Mouse (Mus musculus) layer of hippocampus, postnatal 10 days (tissue): Measurements from ENCODE around the gene Lrit3. TPM values are rescaled to one million over a fixed set of nuclear protein-coding genes. Genes with fewer than 3 reads are reported as not detected.
"Not testable (repeated sequence)": the region's sequence is repeated elsewhere in the genome, so short reads cannot be mapped to it uniquely, and the experiment has no call there.

ENCODE experiments used
- DNase-seq, 2 experiments: peaks; one replicate each; pipeline ENCODE4 v3.0.0; 2021; ENCODE audit warnings: low spot score in 2 of 2
- total RNA-seq, 2 experiments: library from RNA; stranded (reverse); gene quantifications; 2 replicates each; pipeline ENCODE4 v1.2.3; 2021

The Lrit3 gene
- total RNA-seq, 2 experiments from 2014 or later: not detected

GRCm38 (mm10) chr3:129781435-129781834 is 22.4 kb downstream of the Lrit3 start:
- DNase-seq: no peak

GRCm38 (mm10) chr3:129771210-129771609 is 32.6 kb downstream of the Lrit3 start:
- no peak for DNase-seq

GRCm38 (mm10) chr3:129766971-129767794 is 36.6 kb downstream of the Lrit3 start:
- no peak for DNase-seq

- DNase-seq: no peak
Observed at GRCm38 (mm10) chr3:129766106-129766505, 37.7 kb downstream of the Lrit3 start.

- DNase-seq: not testable (repeated sequence)
Observed at GRCm38 (mm10) chr3:129757599-129757998, 46.2 kb downstream of the Lrit3 start.

- DNase-seq: no peak
Observed at GRCm38 (mm10) chr3:129754650-129755604, 48.9 kb downstream of the Lrit3 start, which contains the start of gene Egf. TSS of gene Egf (minus strand) at chr3:129755316.

- DNase-seq: peak; percentile 37
Observed at GRCm38 (mm10) chr3:129744803-129745202, 59.0 kb downstream of the Lrit3 start.

- no peak for DNase-seq
Observed at GRCm38 (mm10) chr3:129742781-129743180, 61.0 kb downstream of the Lrit3 start.

GRCm38 (mm10) chr3:129738291-129739183 is 65.3 kb downstream of the Lrit3 start:
- no peak for DNase-seq

Other genes with a start within 250 kb of the Lrit3 start
- gene Egf, start 48.7 kb downstream of the Lrit3 start, total RNA-seq: 1 to 10 TPM; 1.9 to 2.8 TPM
- gene Rrh, start 18.6 kb upstream of the Lrit3 start, total RNA-seq: 1 to 10 TPM in 1 of 2 experiments, under 1 TPM in 1; 0.87 to 1.1 TPM
- 10 to 100 TPM; 52.7 to 58.6 TPM for gene Gar1, start 27.4 kb upstream of the Lrit3 start, total RNA-seq
- gene Cfi, start 31.9 kb upstream of the Lrit3 start, total RNA-seq: under 1 TPM in 1 of 2 experiments, not detected in 1; 0.32 TPM
- gene Pla2g12a, start 74.6 kb upstream of the Lrit3 start, total RNA-seq: 10 to 100 TPM; 20.2 to 22.4 TPM
- 10 to 100 TPM in 1 of 2 experiments, 1 to 10 TPM in 1; 9.6 to 11.9 TPM for gene Casp6, start 97.4 kb upstream of the Lrit3 start, total RNA-seq
- 1 to 10 TPM; 4.1 to 6.5 TPM for gene Mcub, start 166.2 kb upstream of the Lrit3 start, total RNA-seq